Mouse (Mus musculus) left cerebral cortex, adult 6 months (tissue): Measurements from ENCODE around the gene Ctag2. TPM values are rescaled to one million over a fixed set of nuclear protein-coding genes. Genes with fewer than 3 reads are reported as not detected.

Experiments used
- long read RNA-seq, 2 experiments: library from polyadenylated mRNA; unstranded; transcript quantifications; one replicate each; pipeline ENCODE4 v2.0.0; 2019 to 2020
- polyA plus RNA-seq: library from polyadenylated mRNA; unstranded; fragments of <200 nt; fragmentation: Nextera tagmentation; gene quantifications from 2 replicates; pipeline ENCODE4 v1.2.3, GENCODE M21; 2021

The Ctag2 gene
- not detected in 2 replicates for polyA plus RNA-seq
- long read RNA-seq, experiment 1 = 0 reads
- long read RNA-seq, experiment 2 = 0 reads

DNA sequence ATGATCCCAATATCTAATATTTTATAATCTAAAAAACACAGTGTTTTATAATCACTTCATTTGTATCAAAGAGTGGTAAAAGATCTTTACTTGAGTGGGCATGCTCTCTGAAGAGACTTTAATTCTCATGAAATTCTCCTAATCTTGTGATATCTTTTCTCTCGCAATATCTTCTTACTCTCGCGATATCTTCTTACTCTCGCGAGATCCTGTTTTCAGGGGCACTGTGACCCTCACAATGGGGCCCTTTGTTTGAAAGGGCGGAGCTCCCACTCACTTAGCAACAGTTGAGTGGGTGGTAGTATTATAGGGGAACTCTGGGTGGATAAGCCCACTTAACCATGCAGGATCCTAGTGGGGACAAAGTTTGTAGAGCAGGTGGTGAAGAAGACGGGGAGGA lies at the start of gene Ctag2:
TSS of gene Ctag2 (plus strand) at position 301 of the 400 bp plus-strand sequence.

